Mouse (Mus musculus) heart, postnatal 0 days (tissue): ENCODE results near the gene Ttc28. TPM values are rescaled to one million over a fixed set of nuclear protein-coding genes. Genes with fewer than 3 reads are reported as not detected.

Experiments
- ATAC-seq: fragments of 200-750 bp; cut with Nextera tagmentation; 2 replicates; pipeline ENCODE4 v1.8.0; 2017; ENCODE audit warnings: low read depth, moderate number of reproducible peaks, moderate library complexity; ENCODE audit not compliant: insufficient read depth
- DNase-seq: peaks from one replicate; pipeline ENCODE4 v3.0.0-alpha.2; 2016; ENCODE audit warnings: low spot score
- H3K27ac ChIP-seq: fragments of 300-500 bp; sonication (generic); 2 replicates; pipeline ENCODE4 v1.5.1; 2014; ENCODE audit warnings: low read depth, mild to moderate bottlenecking
- H3K27me3 ChIP-seq: fragments of 300-500 bp; sonication (generic); 2 replicates; pipeline ENCODE4 v1.6.1; 2014; ENCODE audit warnings: low read length, mixed read lengths; ENCODE audit not compliant: control insufficient read depth, insufficient read depth
- H3K36me3 ChIP-seq: fragments of 300-500 bp; sonication (generic); replicated peaks from 2 replicates; pipeline ENCODE4 v1.6.1; 2014; ENCODE audit warnings: low read length, mixed read lengths; ENCODE audit not compliant: control insufficient read depth, insufficient read depth
- H3K4me1 ChIP-seq: fragments of 300-500 bp; sonication (generic); 2 replicates; pipeline ENCODE4 v1.6.1; 2014; ENCODE audit warnings: antibody characterized with exemption; ENCODE audit not compliant: control insufficient read depth, insufficient read depth
- H3K4me2 ChIP-seq: fragments of 300-500 bp; sonication (generic); 2 replicates; pipeline ENCODE4 v1.6.1; 2014; ENCODE audit warnings: low read depth, mild to moderate bottlenecking, low read length, moderate library complexity
- H3K4me3 ChIP-seq: fragments of 300-500 bp; sonication (generic); 2 replicates; pipeline ENCODE4 v1.5.1; 2014; ENCODE audit warnings: low read depth, low read length
- H3K9ac ChIP-seq: fragments of 300-500 bp; sonication (generic); replicated peaks from 2 replicates; pipeline ENCODE4 v1.6.1; 2014; ENCODE audit warnings: low read depth, low read length, mixed read lengths
- H3K9me3 ChIP-seq: fragments of 300-500 bp; sonication (generic); replicated peaks from 2 replicates; pipeline ENCODE4 v1.6.1; 2016; ENCODE audit warnings: low read length; ENCODE audit not compliant: control insufficient read depth
- CTCF ChIP-seq: IDR thresholded peaks from 2 replicates; pipeline ENCODE4 v1.5.1; 2016; ENCODE audit warnings: antibody characterized with exemption, control low read depth, low read depth
- EP300 ChIP-seq: IDR thresholded peaks from 2 replicates; pipeline ENCODE4 v1.6.1; 2016; ENCODE audit warnings: antibody characterized with exemption, low read depth
- WGBS: fragments of 180-500 bp; shearing (Covaris S2); extraction: QIAGEN DNeasy Blood & Tissue Kit; methylation state at CpG from one replicate; pipeline ENCODE4 v1.1.7; 2014; 5-methylcytosine and 5-hydroxymethylcytosine counted together
- polyA plus RNA-seq: library from polyadenylated mRNA; unstranded; fragments of >200 nt; fragmentation: Nextera tagmentation; extraction: Ambion mirVana; gene quantifications from 2 replicates; pipeline ENCODE4 v1.2.1, GENCODE M21; 2015
- total RNA-seq: library from RNA; depleted of rRNA; stranded (reverse); fragments of >200 nt; gene quantifications from 2 replicates; pipeline ENCODE4 v1.2.3, GENCODE M21; 2014; ENCODE audit warnings: low replicate concordance

The Ttc28 gene
- total and polyA plus RNA-seq, 2 experiments from 2014 or later: 4.6 to 14.2 TPM

DNA sequence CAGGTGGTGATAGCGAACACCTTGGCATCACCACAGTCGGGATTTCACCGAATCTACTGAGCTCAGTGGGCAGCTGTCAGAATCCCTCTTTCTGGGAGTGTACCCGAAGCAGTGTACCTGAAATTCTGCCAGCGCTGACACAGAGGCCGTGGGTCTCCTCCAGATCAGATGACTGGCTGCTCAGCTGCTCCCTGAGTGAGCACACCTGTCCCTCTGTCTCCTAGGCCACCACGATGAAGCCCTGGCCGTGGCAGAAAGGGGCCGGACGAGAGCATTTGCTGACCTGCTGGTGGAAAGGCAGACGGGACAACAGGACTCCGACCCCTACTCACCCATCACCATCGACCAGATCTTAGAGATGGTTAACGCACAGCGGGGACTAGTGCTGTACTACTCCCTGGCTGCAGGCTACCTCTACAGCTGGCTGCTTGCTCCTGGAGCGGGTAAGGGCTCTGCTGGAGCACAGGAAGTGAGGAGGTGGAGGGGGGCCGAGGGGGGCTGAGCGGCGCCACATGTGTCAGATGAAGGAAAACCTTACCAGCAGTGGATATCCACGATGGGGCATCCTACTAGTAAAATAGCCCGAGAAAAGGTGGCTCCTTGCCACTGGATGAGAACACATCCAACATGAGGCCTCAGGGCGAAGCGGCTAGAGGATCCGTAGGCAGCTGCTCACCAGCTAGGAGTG is 353.6 kb downstream of the Ttc28 start:
- 0 out of 2 replicates have a peak, but pooled peaks cover 3% of the 10 kb centered on the region for H3K36me3 ChIP-seq
- no peaks in the 10 kb centered on the region for H3K9me3 ChIP-seq
- no peak overlapping the region for H3K9ac ChIP-seq
- no peak overlapping the region for H3K4me2 ChIP-seq
- H3K4me3 ChIP-seq: no peak overlapping the region
- ATAC-seq: no peak
- WGBS: 81% methylated on average over 24 of the region's 24 CpGs
- TF ChIP-seq EP300: no peak
- TF ChIP-seq CTCF: no peak
- no peak overlapping the region for H3K27ac ChIP-seq
- H3K27me3 ChIP-seq: no peaks in the 10 kb centered on the region
- DNase-seq: no peak
- H3K4me1 ChIP-seq: peaks cover 23% of the 10 kb centered on the region

DNA sequence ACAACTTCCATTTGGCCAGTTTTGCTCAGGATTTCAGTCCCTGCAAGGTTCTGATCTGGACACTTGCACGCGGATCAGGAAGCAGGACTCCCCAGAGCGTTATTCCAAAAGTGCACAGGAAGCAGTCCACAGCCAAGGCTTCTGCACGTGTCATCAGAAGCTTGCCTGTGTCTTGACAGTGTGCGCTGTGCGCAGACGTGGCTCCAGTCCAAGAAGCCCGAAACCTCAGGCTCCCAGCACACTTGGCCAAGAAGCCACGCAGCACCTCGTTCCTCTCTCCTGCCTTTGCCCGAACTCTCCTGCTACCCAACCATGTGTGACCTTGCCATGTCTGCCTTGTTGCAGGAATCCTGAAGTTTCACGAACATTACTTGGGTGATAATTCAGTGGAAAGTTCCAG is 355.5 kb downstream of the Ttc28 start:
- ATAC-seq: peak; percentile 52
- Histone ChIP-seq H3K27me3 (no peaks in the 10 kb centered on the region), H3K4me1 (peaks cover 7% of the 10 kb centered on the region), H3K9ac (no peak overlapping the region), H3K27ac (no peak overlapping the region), H3K9me3 (no peaks in the 10 kb centered on the region), H3K4me2 (peak overlapping the region; percentile 13; the same call in 1 of the 2 replicates), H3K36me3 (0 out of 2 replicates have a peak, but pooled peaks cover 3% of the 10 kb centered on the region), H3K4me3 (no peak overlapping the region)
- WGBS: 65% methylated on average over 12 of the region's 12 CpGs
- no peak for TF ChIP-seq CTCF
- TF ChIP-seq EP300: no peak
- DNase-seq: peak; percentile 34

DNA sequence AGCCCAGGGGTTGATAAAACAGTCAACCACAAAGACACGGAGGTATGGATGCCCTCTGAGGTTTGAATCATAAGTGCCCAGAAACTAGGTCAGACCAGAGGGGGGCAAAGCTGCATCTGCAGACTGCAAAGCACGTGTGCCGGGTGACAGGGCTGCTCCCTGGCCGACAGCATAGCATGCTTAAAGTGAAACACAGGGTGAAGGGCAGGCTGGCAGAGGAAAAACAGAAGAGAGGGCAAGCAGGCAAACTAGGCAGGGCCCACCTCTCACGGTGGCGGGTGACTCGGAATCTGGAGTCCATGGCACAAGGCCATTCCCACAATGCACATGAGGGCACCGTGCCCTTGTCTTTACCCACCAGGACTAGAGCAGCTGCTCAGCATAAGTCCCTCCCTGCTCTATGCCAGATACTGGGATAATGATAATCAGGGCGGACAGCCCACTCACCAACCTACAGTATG is 357.6 kb downstream of the Ttc28 start:
- DNase-seq: no peak
- H3K36me3 ChIP-seq: 0 out of 2 replicates have a peak, but pooled peaks cover 2% of the 10 kb centered on the region
- H3K4me3 ChIP-seq: no peak overlapping the region
- TF ChIP-seq EP300: no peak
- no peak for TF ChIP-seq CTCF
- H3K4me1 ChIP-seq: peaks cover 7% of the 10 kb centered on the region
- H3K9ac ChIP-seq: no peak overlapping the region
- 51% methylated on average over 9 of the region's 9 CpGs for WGBS
- no peak overlapping the region for H3K4me2 ChIP-seq
- no peaks in the 10 kb centered on the region for H3K27me3 ChIP-seq
- H3K27ac ChIP-seq: peak overlapping the region; percentile 2; the same call in 1 of the 2 replicates
- H3K9me3 ChIP-seq: no peaks in the 10 kb centered on the region
- peak; percentile 77 for ATAC-seq

DNA sequence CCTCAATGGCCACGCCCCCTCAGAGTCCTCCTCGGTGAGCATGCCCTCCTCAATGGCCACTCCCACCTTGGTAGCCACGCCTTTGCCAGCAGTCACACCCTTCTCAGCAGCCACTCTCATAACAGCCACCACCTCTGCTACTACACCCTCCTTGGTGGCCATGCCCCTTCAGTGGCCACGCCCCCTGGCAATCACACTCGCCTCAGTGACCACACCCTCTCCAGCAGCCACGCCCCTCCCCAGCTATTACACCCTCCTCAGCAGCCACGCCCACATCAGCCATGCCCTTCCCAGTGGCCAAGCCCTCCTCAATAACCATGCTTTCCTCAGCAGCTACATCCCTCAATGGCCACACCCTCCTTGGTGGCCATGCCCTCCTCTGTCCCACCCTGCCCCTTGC is 359.6 kb downstream of the Ttc28 start:
- no peak for DNase-seq
- Histone ChIP-seq H3K27me3 (no peaks in the 10 kb centered on the region), H3K4me2 (no peak overlapping the region), H3K36me3 (0 out of 2 replicates have a peak, but pooled peaks cover 2% of the 10 kb centered on the region), H3K27ac (no peak overlapping the region), H3K4me1 (peaks cover 7% of the 10 kb centered on the region), H3K9ac (no peak overlapping the region), H3K4me3 (no peak overlapping the region), H3K9me3 (no peaks in the 10 kb centered on the region)
- no peak for TF ChIP-seq EP300
- TF ChIP-seq CTCF: no peak
- ATAC-seq: no peak; the same call in 1 of the 2 replicates
- 49% methylated on average over 7 of the region's 7 CpGs for WGBS

DNA sequence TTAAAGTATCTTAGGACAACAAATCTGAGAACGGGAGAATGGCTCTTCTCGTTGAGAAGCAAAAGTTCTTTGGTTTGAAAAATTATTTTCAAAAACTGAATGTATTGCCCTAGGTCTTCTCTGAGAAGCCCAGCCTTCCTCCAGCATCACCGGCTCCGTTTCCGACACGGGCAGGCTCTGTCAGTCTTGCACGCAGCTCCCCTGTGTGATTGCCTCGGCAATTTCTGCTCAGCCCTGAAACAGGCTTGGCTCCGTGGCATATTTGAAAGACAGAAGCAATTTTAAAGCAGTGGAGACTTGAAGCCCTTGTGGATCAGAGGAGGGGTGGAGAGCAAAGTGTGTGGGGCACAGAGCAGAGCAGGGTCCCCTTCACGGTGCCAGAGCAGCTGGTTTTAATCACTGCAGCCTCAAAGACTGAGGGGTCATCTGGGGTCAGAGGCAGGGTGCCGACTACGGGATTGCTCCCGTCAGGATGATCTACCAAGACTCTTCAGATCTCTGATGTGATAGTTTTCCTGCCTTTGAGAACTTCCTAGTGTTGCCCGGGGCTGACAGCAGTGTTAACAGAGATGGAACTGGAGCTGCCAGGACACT is 363.9 kb downstream of the Ttc28 start:
- TF ChIP-seq CTCF (no peak), EP300 (no peak)
- Histone ChIP-seq H3K36me3 (0 out of 2 replicates have a peak, but pooled peaks cover 2% of the 10 kb centered on the region), H3K9me3 (no peaks in the 10 kb centered on the region), H3K4me2 (no peak overlapping the region), H3K27me3 (no peaks in the 10 kb centered on the region), H3K9ac (no peak overlapping the region), H3K4me3 (no peak overlapping the region), H3K27ac (peak overlapping the region; percentile 30; the same call in 1 of the 2 replicates), H3K4me1 (peaks cover 3% of the 10 kb centered on the region; the same call in 1 of the 2 replicates)
- DNase-seq (no peak), ATAC-seq (no peak)
- 41% methylated on average over 14 of the region's 14 CpGs for WGBS
